Mouse (Mus musculus) hindbrain, embryonic 15.5 days (tissue): Measurements from ENCODE around the gene Siah3. TPM values are rescaled to one million over a fixed set of nuclear protein-coding genes. Genes with fewer than 3 reads are reported as not detected.

Experiments
- ATAC-seq: fragments of 200-750 bp; cut with Nextera tagmentation; 2 replicates; pipeline ENCODE4 v1.8.0; 2017; ENCODE audit warnings: low read depth, moderate number of reproducible peaks, moderate TSS enrichment; ENCODE audit not compliant: low FRiP score
- H3K27ac ChIP-seq: fragments of 300-500 bp; sonication (generic); replicated peaks from 2 replicates; pipeline ENCODE4 v1.5.1; 2015; ENCODE audit warnings: mild to moderate bottlenecking, inconsistent platforms
- H3K27me3 ChIP-seq: fragments of 300-500 bp; sonication (generic); 2 replicates; pipeline ENCODE4 v1.6.1; 2015; ENCODE audit warnings: control low read depth, inconsistent platforms
- H3K36me3 ChIP-seq: fragments of 300-500 bp; sonication (generic); 2 replicates; pipeline ENCODE4 v1.6.1; 2015; ENCODE audit warnings: control low read depth, inconsistent platforms
- H3K4me1 ChIP-seq: fragments of 300-500 bp; sonication (generic); replicated peaks from 2 replicates; pipeline ENCODE4 v1.6.1; 2015; ENCODE audit warnings: control low read depth, inconsistent platforms
- H3K4me2 ChIP-seq: fragments of 300-500 bp; sonication (generic); 2 replicates; pipeline ENCODE4 v1.6.1; 2015; ENCODE audit warnings: moderate library complexity, mild to moderate bottlenecking, inconsistent platforms
- H3K4me3 ChIP-seq: fragments of 300-500 bp; sonication (generic); 2 replicates; pipeline ENCODE4 v1.5.1; 2015; ENCODE audit warnings: mild to moderate bottlenecking, inconsistent platforms
- H3K9ac ChIP-seq: fragments of 300-500 bp; sonication (generic); 2 replicates; pipeline ENCODE4 v1.6.1; 2015; ENCODE audit warnings: inconsistent platforms
- H3K9me3 ChIP-seq: fragments of 300-500 bp; sonication (generic); 2 replicates; pipeline ENCODE4 v1.6.1; 2016; ENCODE audit warnings: control low read depth, inconsistent platforms
- WGBS: fragments of 180-500 bp; shearing (Covaris S2); methylation state at CpG from one replicate; pipeline ENCODE4 v1.1.7; 2015; 5-methylcytosine and 5-hydroxymethylcytosine counted together
- polyA plus RNA-seq: library from polyadenylated mRNA; unstranded; fragments of >200 nt; fragmentation: Nextera tagmentation; extraction: Ambion mirVana; gene quantifications from 2 replicates; pipeline ENCODE4 v1.2.1, GENCODE M21; 2015

Siah3 gene
- polyA plus RNA-seq, 1 experiment from 2014 or later, result 4.7 TPM

GRCm38 (mm10) chr14:75506246-75506645, 50.5 kb downstream of the Siah3 start:
- ATAC-seq, result no peak
- Histone ChIP-seq H3K4me2 (no peak overlapping the region), H3K9me3 (no peaks in the 10 kb centered on the region), H3K4me3 (no peak overlapping the region), H3K36me3 (no peaks in the 10 kb centered on the region), H3K9ac (no peak overlapping the region), H3K27ac (no peak overlapping the region), H3K4me1 (peaks cover 18% of the 10 kb centered on the region), H3K27me3 (no peaks in the 10 kb centered on the region)
- 72% methylated on average over 3 of the region's 3 CpGs for WGBS

DNA sequence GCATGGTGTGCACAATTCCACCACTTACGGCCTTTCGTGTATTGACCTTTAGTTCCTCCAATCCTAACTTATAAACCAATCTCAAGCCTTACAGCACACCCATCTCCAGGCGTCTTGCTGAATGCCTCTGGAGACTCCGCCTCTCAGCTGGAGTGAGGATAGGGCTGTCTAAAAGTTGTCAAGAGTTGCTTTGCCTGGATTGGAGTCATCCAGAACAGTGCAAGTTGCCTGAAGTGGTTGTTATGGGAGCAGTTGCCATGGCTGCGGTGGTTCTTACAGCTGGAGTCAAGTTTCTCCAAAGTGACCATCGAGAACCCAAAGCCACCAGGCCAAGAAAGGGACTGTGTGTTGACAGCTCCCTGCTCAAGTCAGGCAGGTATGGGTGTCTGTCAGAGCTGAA, 54.3 kb downstream of the Siah3 start:
- no peak for ATAC-seq
- peaks cover 7% of the 10 kb centered on the region for H3K4me1 ChIP-seq
- 79% methylated on average over 6 of the region's 6 CpGs for WGBS
- no peaks in the 10 kb centered on the region for H3K27me3 ChIP-seq
- H3K27ac ChIP-seq, result no peak overlapping the region
- no peaks in the 10 kb centered on the region for H3K9me3 ChIP-seq
- H3K4me2 ChIP-seq, result no peak overlapping the region
- no peak overlapping the region for H3K4me3 ChIP-seq
- H3K9ac ChIP-seq, result no peak overlapping the region
- no peaks in the 10 kb centered on the region for H3K36me3 ChIP-seq

GRCm38 (mm10) chr14:75512946-75513345, 57.2 kb downstream of the Siah3 start:
- Histone ChIP-seq H3K9ac (no peak overlapping the region), H3K9me3 (no peaks in the 10 kb centered on the region), H3K4me1 (peaks cover 17% of the 10 kb centered on the region), H3K36me3 (no peaks in the 10 kb centered on the region), H3K27ac (no peak overlapping the region), H3K27me3 (no peaks in the 10 kb centered on the region), H3K4me3 (no peak overlapping the region), H3K4me2 (no peak overlapping the region)
- 47% methylated on average over 3 of the region's 3 CpGs for WGBS
- ATAC-seq, result peak; percentile 47; the same call in 1 of the 2 replicates

DNA sequence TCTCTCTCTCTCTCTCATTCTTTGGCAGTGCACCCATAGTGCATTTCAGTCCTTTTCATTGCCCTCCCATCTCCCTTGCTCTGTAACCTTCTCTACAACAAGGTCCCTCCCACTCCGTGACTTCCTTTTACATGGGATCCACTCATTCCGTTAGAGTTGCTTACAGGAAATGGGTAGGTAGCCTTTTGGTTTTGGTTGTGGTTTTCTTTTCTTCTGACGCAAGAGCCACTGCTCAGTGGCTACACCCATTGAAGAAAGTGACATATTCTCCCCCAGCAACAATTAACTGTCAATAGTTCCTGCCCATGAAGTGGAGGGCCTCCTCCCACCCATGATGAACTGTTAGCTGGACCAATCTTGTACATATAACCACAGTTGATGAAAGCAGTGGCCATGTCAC, 60.4 kb downstream of the Siah3 start:
- no peaks in the 10 kb centered on the region for H3K27me3 ChIP-seq
- peaks cover 26% of the 10 kb centered on the region for H3K4me1 ChIP-seq
- H3K9me3 ChIP-seq, result no peaks in the 10 kb centered on the region
- no peak overlapping the region for H3K4me3 ChIP-seq
- no peak overlapping the region for H3K4me2 ChIP-seq
- H3K9ac ChIP-seq, result no peak overlapping the region
- ATAC-seq, result no peak
- no peak overlapping the region for H3K27ac ChIP-seq
- WGBS, result 96% methylated on average over 3 of the region's 3 CpGs
- no peaks in the 10 kb centered on the region for H3K36me3 ChIP-seq

- H3K27me3 ChIP-seq, result no peaks in the 10 kb centered on the region
- no peak overlapping the region for H3K4me2 ChIP-seq
- H3K9ac ChIP-seq, result no peak overlapping the region
- H3K4me1 ChIP-seq, result peaks cover 26% of the 10 kb centered on the region
- peak; percentile 17; the same call in 1 of the 2 replicates for ATAC-seq
- peak overlapping the region; percentile 47; the same call in 1 of the 2 replicates for H3K27ac ChIP-seq
- H3K36me3 ChIP-seq, result no peaks in the 10 kb centered on the region
- no peak overlapping the region for H3K4me3 ChIP-seq
- no peaks in the 10 kb centered on the region for H3K9me3 ChIP-seq
- WGBS, result 36% methylated on average over 9 of the region's 9 CpGs
Observed at GRCm38 (mm10) chr14:75516917-75517595, 61.3 kb downstream of the Siah3 start.

DNA sequence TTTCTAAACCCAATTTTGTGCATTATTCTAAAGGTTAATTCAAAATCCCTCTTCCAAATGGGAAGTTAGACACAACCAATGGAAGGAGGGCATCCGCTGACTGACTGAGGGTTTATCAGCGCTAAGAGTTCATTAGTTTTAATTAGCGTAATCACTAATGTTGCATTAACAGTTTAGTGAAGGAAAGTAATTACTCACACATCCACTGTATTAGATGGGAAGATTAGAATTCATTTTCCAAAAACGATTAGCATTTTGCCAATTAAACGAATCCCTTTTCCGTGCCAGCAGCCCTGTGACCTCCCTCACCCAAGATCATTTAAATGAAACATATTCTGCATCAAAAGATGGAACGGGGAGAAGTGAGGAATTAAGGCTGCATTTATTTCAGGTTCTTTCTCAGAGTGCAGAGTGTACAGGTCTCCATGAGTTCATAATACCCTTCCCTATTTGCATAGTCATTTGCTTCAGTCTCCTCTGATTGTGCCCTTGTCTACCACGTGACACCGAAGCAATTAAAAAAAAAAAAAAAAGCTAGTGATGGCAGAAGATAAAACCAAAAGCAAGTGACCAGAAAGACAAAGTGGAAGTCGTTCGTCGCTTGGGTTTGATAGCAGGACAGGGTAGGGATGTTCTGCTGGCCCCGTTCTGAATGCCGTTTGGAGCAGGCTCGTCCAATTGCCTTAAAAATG, 62.6 kb downstream of the Siah3 start:
- Histone ChIP-seq H3K4me2 (no peak overlapping the region), H3K9me3 (no peaks in the 10 kb centered on the region), H3K27ac (0 out of 2 replicates have a peak overlapping the region, but pooled peaks have one; percentile 45), H3K36me3 (no peaks in the 10 kb centered on the region), H3K9ac (no peak overlapping the region), H3K27me3 (no peaks in the 10 kb centered on the region), H3K4me1 (peaks cover 26% of the 10 kb centered on the region), H3K4me3 (no peak overlapping the region)
- 56% methylated on average over 15 of the region's 15 CpGs for WGBS
- 0 out of 2 replicates have a peak, but pooled peaks have one; percentile 35 for ATAC-seq

DNA sequence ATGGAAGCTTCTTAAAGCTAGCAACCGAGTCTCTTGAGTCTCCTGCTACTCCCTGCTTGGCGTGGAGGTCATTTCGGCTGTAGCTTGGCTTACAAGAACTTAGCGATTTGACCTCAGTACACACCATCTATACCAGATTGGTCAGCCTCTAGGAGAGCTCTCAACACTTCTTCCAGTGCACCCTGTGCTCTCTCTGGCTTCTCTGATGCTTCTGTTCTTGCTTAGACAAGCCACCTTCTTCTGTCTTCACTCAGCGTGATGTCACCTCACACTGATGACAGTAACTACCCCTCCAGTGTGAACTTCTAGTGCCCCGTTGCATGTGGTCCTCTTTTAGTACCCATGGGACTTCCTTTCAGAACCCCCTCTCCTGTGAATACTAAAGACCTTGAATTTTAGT, 63.1 kb downstream of the Siah3 start:
- Histone ChIP-seq H3K4me1 (peaks cover 26% of the 10 kb centered on the region), H3K27ac (0 out of 2 replicates have a peak overlapping the region, but pooled peaks have one; percentile 23), H3K27me3 (no peaks in the 10 kb centered on the region), H3K4me2 (no peak overlapping the region), H3K4me3 (no peak overlapping the region), H3K36me3 (no peaks in the 10 kb centered on the region), H3K9ac (no peak overlapping the region), H3K9me3 (no peaks in the 10 kb centered on the region)
- WGBS, result 82% methylated on average over 6 of the region's 6 CpGs
- ATAC-seq, result no peak

GRCm38 (mm10) chr14:75519668-75520067, 63.9 kb downstream of the Siah3 start:
- no peak overlapping the region for H3K27ac ChIP-seq
- ATAC-seq, result no peak
- H3K4me3 ChIP-seq, result no peak overlapping the region
- no peaks in the 10 kb centered on the region for H3K36me3 ChIP-seq
- no peak overlapping the region for H3K9ac ChIP-seq
- H3K9me3 ChIP-seq, result no peaks in the 10 kb centered on the region
- H3K4me1 ChIP-seq, result peaks cover 26% of the 10 kb centered on the region
- H3K4me2 ChIP-seq, result no peak overlapping the region
- WGBS, result 93% methylated on average over 8 of the region's 8 CpGs
- H3K27me3 ChIP-seq, result no peaks in the 10 kb centered on the region

DNA sequence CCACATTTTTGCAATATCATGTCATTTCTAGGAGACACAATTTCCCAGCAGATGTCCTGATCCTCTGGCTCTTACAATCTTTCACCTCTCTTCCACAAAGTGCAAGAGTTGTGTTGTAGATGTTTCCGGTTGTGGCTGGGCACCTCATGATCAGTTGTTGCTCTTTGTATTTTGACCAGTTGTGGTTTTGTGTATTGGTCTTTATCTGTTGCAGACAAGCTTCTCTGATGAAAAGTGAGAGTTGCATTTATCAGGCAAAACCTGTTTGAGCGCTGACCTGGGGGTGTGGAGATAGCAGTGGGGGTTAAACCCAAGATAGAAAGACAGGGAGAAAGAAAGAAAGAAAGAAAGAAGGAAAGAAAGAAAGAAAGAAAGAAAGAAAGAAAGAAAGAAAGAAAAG, 68.9 kb downstream of the Siah3 start:
- Histone ChIP-seq H3K36me3 (no peaks in the 10 kb centered on the region), H3K27me3 (no peaks in the 10 kb centered on the region), H3K4me2 (no peak overlapping the region), H3K4me3 (no peak overlapping the region), H3K4me1 (peaks cover 12% of the 10 kb centered on the region), H3K9me3 (no peaks in the 10 kb centered on the region), H3K9ac (no peak overlapping the region), H3K27ac (no peak overlapping the region)
- 94% methylated on average over 2 of the region's 2 CpGs for WGBS
- no peak for ATAC-seq

GRCm38 (mm10) chr14:75525376-75526145, 69.8 kb downstream of the Siah3 start:
- Histone ChIP-seq H3K27ac (no peak overlapping the region), H3K4me1 (peaks cover 12% of the 10 kb centered on the region), H3K27me3 (no peaks in the 10 kb centered on the region), H3K4me2 (no peak overlapping the region), H3K9me3 (no peaks in the 10 kb centered on the region), H3K36me3 (no peaks in the 10 kb centered on the region), H3K9ac (no peak overlapping the region), H3K4me3 (no peak overlapping the region)
- no peak for ATAC-seq
- 91% methylated on average over 29 of the region's 29 CpGs for WGBS

- ATAC-seq, result peak; percentile 85
- Histone ChIP-seq H3K4me2 (peak overlapping the region; percentile 4; the same call in 1 of the 2 replicates), H3K27ac (peak overlapping the region; percentile 72), H3K27me3 (no peaks in the 10 kb centered on the region), H3K4me3 (no peak overlapping the region), H3K9me3 (no peaks in the 10 kb centered on the region), H3K4me1 (peaks cover 12% of the 10 kb centered on the region), H3K36me3 (no peaks in the 10 kb centered on the region), H3K9ac (no peak overlapping the region)
- 33% methylated on average over 10 of the region's 10 CpGs for WGBS
Observed at GRCm38 (mm10) chr14:75527464-75528190, 71.8 kb downstream of the Siah3 start.
